Mouse (Mus musculus): ENCODE measurements around the gene Sash1.

Gene Sash1

GRCm38 (mm10) chr10:8885630-8886527, at the start of gene Sash1:
Gene Sash1 (minus strand): TSS chr10:8886070.
- DNase-seq: peak; percentile 71

- DNase-seq: no peak
Observed at GRCm38 (mm10) chr10:8935601-8936000, 49.7 kb upstream of the Sash1 start.

GRCm38 (mm10) chr10:8933451-8934372, 47.8 kb upstream of the Sash1 start:
- no peak for DNase-seq

GRCm38 (mm10) chr10:8931548-8932240, 45.8 kb upstream of the Sash1 start:
- DNase-seq: no peak

- DNase-seq: no peak
Observed at GRCm38 (mm10) chr10:8930672-8931071, 44.8 kb upstream of the Sash1 start.

GRCm38 (mm10) chr10:8928775-8929647, 43.1 kb upstream of the Sash1 start:
- no peak for DNase-seq

- DNase-seq: no peak
Observed at GRCm38 (mm10) chr10:8928261-8928660, 42.4 kb upstream of the Sash1 start.

- no peak for DNase-seq
Observed at GRCm38 (mm10) chr10:8926906-8927305, 41.0 kb upstream of the Sash1 start.

GRCm38 (mm10) chr10:8926295-8926694, 40.4 kb upstream of the Sash1 start:
- no peak for DNase-seq

- no peak for DNase-seq
Observed at GRCm38 (mm10) chr10:8925299-8925698, 39.4 kb upstream of the Sash1 start.

GRCm38 (mm10) chr10:8921098-8921693, 35.3 kb upstream of the Sash1 start:
- DNase-seq: no peak

GRCm38 (mm10) chr10:8917798-8918197, 31.9 kb upstream of the Sash1 start:
- DNase-seq: no peak

GRCm38 (mm10) chr10:8917350-8917749, 31.5 kb upstream of the Sash1 start:
- no peak for DNase-seq

- DNase-seq: no peak
Observed at GRCm38 (mm10) chr10:8915755-8916154, 29.9 kb upstream of the Sash1 start.

- DNase-seq: no peak
Observed at GRCm38 (mm10) chr10:8913904-8914303, 28.0 kb upstream of the Sash1 start.

GRCm38 (mm10) chr10:8912706-8913275, 26.9 kb upstream of the Sash1 start:
- peak; percentile 12 for DNase-seq

GRCm38 (mm10) chr10:8912213-8912612, 26.3 kb upstream of the Sash1 start:
- no peak for DNase-seq

- no peak for DNase-seq
Observed at GRCm38 (mm10) chr10:8910237-8910990, 24.5 kb upstream of the Sash1 start.

GRCm38 (mm10) chr10:8903086-8903485, 17.2 kb upstream of the Sash1 start:
- no peak for DNase-seq

GRCm38 (mm10) chr10:8902412-8902811, 16.5 kb upstream of the Sash1 start:
- no peak for DNase-seq
